Mouse (Mus musculus): ENCODE measurements at regions not wholly inside any gene's neighbourhood (a gene's known extent, or its start where the extent isn't known, plus 50 kb on each side); places are given as distances from the start of the nearest gene placed in this dataset.
A peak's percentile ranks its signal among the peaks of the same experiment; 100 is the strongest.

GRCm38 (mm10) chr14:114948341-114949155 lies 143.5 kb upstream of the Gpc5 start:
- peak overlapping the region; percentile 74 for H3K27ac ChIP-seq (ENCODE audit: low read length)
- no peaks in the 10 kb centered on the region for H3K27me3 ChIP-seq (ENCODE audit: control insufficient read depth, insufficient read depth, low read length)
- peak overlapping the region; percentile 30; the same call in 1 of the 2 replicates for H3K9ac ChIP-seq (ENCODE audit: low read length)
- ATAC-seq (replicated peaks; ENCODE audit: extremely low read depth, insufficient read depth, low FRiP score): peak; percentile 76
- WGBS: 33% methylated on average over 21 of the region's 21 CpGs
- no peaks in the 10 kb centered on the region for H3K9me3 ChIP-seq (replicated peaks; ENCODE audit: control insufficient read depth, low read length)
- H3K36me3 ChIP-seq (ENCODE audit: control insufficient read depth, insufficient read depth): no peaks in the 10 kb centered on the region
- peak overlapping the region; percentile 17 for H3K4me3 ChIP-seq (ENCODE audit: low read length)
- peak overlapping the region; percentile 55 for H3K4me2 ChIP-seq (ENCODE audit: low read depth, low read length)
- H3K4me1 ChIP-seq (ENCODE audit: control insufficient read depth, insufficient read depth, low read length): peaks cover 3% of the 10 kb centered on the region; the same call in 1 of the 2 replicates

GRCm38 (mm10) chr14:114949156-114949496 lies 142.9 kb upstream of the Gpc5 start:
- peak overlapping the region; percentile 55 for H3K4me2 ChIP-seq (ENCODE audit: low read depth, low read length)
- WGBS: 53% methylated on average over 5 of the region's 5 CpGs
- no peak; the same call in 1 of the 2 replicates for ATAC-seq (replicated peaks; ENCODE audit: extremely low read depth, insufficient read depth, low FRiP score)
- H3K27me3 ChIP-seq (ENCODE audit: control insufficient read depth, insufficient read depth, low read length): no peaks in the 10 kb centered on the region
- peaks cover 3% of the 10 kb centered on the region; the same call in 1 of the 2 replicates for H3K4me1 ChIP-seq (ENCODE audit: control insufficient read depth, insufficient read depth, low read length)
- no peaks in the 10 kb centered on the region for H3K36me3 ChIP-seq (ENCODE audit: control insufficient read depth, insufficient read depth)
- H3K9ac ChIP-seq (ENCODE audit: low read length): no peak overlapping the region
- H3K4me3 ChIP-seq (ENCODE audit: low read length): peak overlapping the region; percentile 17
- H3K27ac ChIP-seq (ENCODE audit: low read length): peak overlapping the region; percentile 74
- H3K9me3 ChIP-seq (replicated peaks; ENCODE audit: control insufficient read depth, low read length): no peaks in the 10 kb centered on the region

- Histone ChIP-seq H3K27ac (ENCODE audit: low read length) (no peak overlapping the region), H3K27me3 (ENCODE audit: control insufficient read depth, insufficient read depth, low read length) (no peaks in the 10 kb centered on the region), H3K4me2 (ENCODE audit: low read depth, low read length) (no peak overlapping the region), H3K9me3 (replicated peaks; ENCODE audit: control insufficient read depth, low read length) (no peaks in the 10 kb centered on the region), H3K36me3 (ENCODE audit: control insufficient read depth, insufficient read depth) (no peaks in the 10 kb centered on the region), H3K4me3 (ENCODE audit: low read length) (no peak overlapping the region), H3K9ac (ENCODE audit: low read length) (no peak overlapping the region), H3K4me1 (ENCODE audit: control insufficient read depth, insufficient read depth, low read length) (peaks cover 7% of the 10 kb centered on the region; the same call in 1 of the 2 replicates)
- 32% methylated on average over 5 of the region's 5 CpGs for WGBS
- ATAC-seq (replicated peaks; ENCODE audit: extremely low read depth, insufficient read depth, low FRiP score): no peak
These were observed 139.7 kb upstream of the Gpc5 start for GRCm38 (mm10) chr14:114952280-114952679.

- no peak overlapping the region for H3K27ac ChIP-seq (ENCODE audit: low read length)
- H3K4me1 ChIP-seq (ENCODE audit: control insufficient read depth, insufficient read depth, low read length): peaks cover 4% of the 10 kb centered on the region; the same call in 1 of the 2 replicates
- H3K36me3 ChIP-seq (ENCODE audit: control insufficient read depth, insufficient read depth): no peaks in the 10 kb centered on the region
- H3K27me3 ChIP-seq (ENCODE audit: control insufficient read depth, insufficient read depth, low read length): no peaks in the 10 kb centered on the region
- WGBS: 41% methylated on average over 4 of the region's 4 CpGs
- H3K4me2 ChIP-seq (ENCODE audit: low read depth, low read length): no peak overlapping the region
- no peak overlapping the region for H3K4me3 ChIP-seq (ENCODE audit: low read length)
- no peak overlapping the region for H3K9ac ChIP-seq (ENCODE audit: low read length)
- no peak for ATAC-seq (replicated peaks; ENCODE audit: extremely low read depth, insufficient read depth, low FRiP score)
- no peaks in the 10 kb centered on the region for H3K9me3 ChIP-seq (replicated peaks; ENCODE audit: control insufficient read depth, low read length)
These were observed 138.8 kb upstream of the Gpc5 start for GRCm38 (mm10) chr14:114953070-114953665.

- H3K27ac ChIP-seq (ENCODE audit: low read length): no peak overlapping the region
- no peak overlapping the region for H3K4me2 ChIP-seq (ENCODE audit: low read depth, low read length)
- H3K4me1 ChIP-seq (ENCODE audit: control insufficient read depth, insufficient read depth, low read length): peaks cover 4% of the 10 kb centered on the region; the same call in 1 of the 2 replicates
- no peaks in the 10 kb centered on the region for H3K36me3 ChIP-seq (ENCODE audit: control insufficient read depth, insufficient read depth)
- whole genome bisulfite sequencing: 63% methylated on average over 4 of the region's 4 CpGs
- no peaks in the 10 kb centered on the region for H3K9me3 ChIP-seq (replicated peaks; ENCODE audit: control insufficient read depth, low read length)
- no peak for ATAC-seq (replicated peaks; ENCODE audit: extremely low read depth, insufficient read depth, low FRiP score)
- no peak overlapping the region for H3K4me3 ChIP-seq (ENCODE audit: low read length)
- no peaks in the 10 kb centered on the region for H3K27me3 ChIP-seq (ENCODE audit: control insufficient read depth, insufficient read depth, low read length)
- H3K9ac ChIP-seq (ENCODE audit: low read length): no peak overlapping the region
These were observed 137.7 kb upstream of the Gpc5 start for GRCm38 (mm10) chr14:114954287-114954686.

GRCm38 (mm10) chr14:114955572-114955971 lies 136.4 kb upstream of the Gpc5 start:
- Histone ChIP-seq H3K9ac (ENCODE audit: low read length) (no peak overlapping the region), H3K4me2 (ENCODE audit: low read depth, low read length) (no peak overlapping the region), H3K4me1 (ENCODE audit: control insufficient read depth, insufficient read depth, low read length) (peaks cover 7% of the 10 kb centered on the region), H3K9me3 (replicated peaks; ENCODE audit: control insufficient read depth, low read length) (no peaks in the 10 kb centered on the region), H3K27me3 (ENCODE audit: control insufficient read depth, insufficient read depth, low read length) (no peaks in the 10 kb centered on the region), H3K36me3 (ENCODE audit: control insufficient read depth, insufficient read depth) (no peaks in the 10 kb centered on the region), H3K27ac (ENCODE audit: low read length) (no peak overlapping the region), H3K4me3 (ENCODE audit: low read length) (no peak overlapping the region)
- ATAC-seq (replicated peaks; ENCODE audit: extremely low read depth, insufficient read depth, low FRiP score): no peak
- 33% methylated on average over 2 of the region's 2 CpGs for WGBS

GRCm38 (mm10) chr14:114960273-114960672 lies 131.7 kb upstream of the Gpc5 start:
- Histone ChIP-seq H3K4me1 (ENCODE audit: control insufficient read depth, insufficient read depth, low read length) (peaks cover 5% of the 10 kb centered on the region; the same call in 1 of the 2 replicates), H3K4me3 (ENCODE audit: low read length) (no peak overlapping the region), H3K4me2 (ENCODE audit: low read depth, low read length) (no peak overlapping the region), H3K27me3 (ENCODE audit: control insufficient read depth, insufficient read depth, low read length) (no peaks in the 10 kb centered on the region), H3K36me3 (ENCODE audit: control insufficient read depth, insufficient read depth) (no peaks in the 10 kb centered on the region), H3K27ac (ENCODE audit: low read length) (no peak overlapping the region), H3K9ac (ENCODE audit: low read length) (no peak overlapping the region), H3K9me3 (replicated peaks; ENCODE audit: control insufficient read depth, low read length) (no peaks in the 10 kb centered on the region)
- ATAC-seq (replicated peaks; ENCODE audit: extremely low read depth, insufficient read depth, low FRiP score): no peak; the same call in 1 of the 2 replicates
- WGBS: 13% methylated on average over 5 of the region's 5 CpGs

GRCm38 (mm10) chr14:114965941-114966340 lies 126.1 kb upstream of the Gpc5 start:
- ATAC-seq (replicated peaks; ENCODE audit: extremely low read depth, insufficient read depth, low FRiP score): no peak
- H3K4me2 ChIP-seq (ENCODE audit: low read depth, low read length): no peak overlapping the region
- no peaks in the 10 kb centered on the region for H3K36me3 ChIP-seq (ENCODE audit: control insufficient read depth, insufficient read depth)
- H3K4me3 ChIP-seq (ENCODE audit: low read length): no peak overlapping the region
- 76% methylated on average over 3 of the region's 3 CpGs for WGBS
- H3K9ac ChIP-seq (ENCODE audit: low read length): no peak overlapping the region
- no peak overlapping the region for H3K27ac ChIP-seq (ENCODE audit: low read length)
- H3K4me1 ChIP-seq (ENCODE audit: control insufficient read depth, insufficient read depth, low read length): peaks cover under 1% of the 10 kb centered on the region; the same call in 1 of the 2 replicates
- H3K9me3 ChIP-seq (replicated peaks; ENCODE audit: control insufficient read depth, low read length): no peaks in the 10 kb centered on the region
- no peaks in the 10 kb centered on the region for H3K27me3 ChIP-seq (ENCODE audit: control insufficient read depth, insufficient read depth, low read length)

GRCm38 (mm10) chr14:114969020-114969419 lies 123.0 kb upstream of the Gpc5 start:
- no peak overlapping the region for H3K9ac ChIP-seq (ENCODE audit: low read length)
- H3K4me1 ChIP-seq (ENCODE audit: control insufficient read depth, insufficient read depth, low read length): no peaks in the 10 kb centered on the region
- H3K4me3 ChIP-seq (ENCODE audit: low read length): no peak overlapping the region
- H3K27ac ChIP-seq (ENCODE audit: low read length): no peak overlapping the region
- H3K9me3 ChIP-seq (replicated peaks; ENCODE audit: control insufficient read depth, low read length): no peaks in the 10 kb centered on the region
- H3K4me2 ChIP-seq (ENCODE audit: low read depth, low read length): no peak overlapping the region
- H3K27me3 ChIP-seq (ENCODE audit: control insufficient read depth, insufficient read depth, low read length): no peaks in the 10 kb centered on the region
- no peaks in the 10 kb centered on the region for H3K36me3 ChIP-seq (ENCODE audit: control insufficient read depth, insufficient read depth)
- no peak for ATAC-seq (replicated peaks; ENCODE audit: extremely low read depth, insufficient read depth, low FRiP score)
- WGBS: 86% methylated on average over 3 of the region's 3 CpGs
